Mouse (Mus musculus) lung, embryonic 16.5 days (tissue): Measurements from ENCODE around the gene Eif4b. TPM values are rescaled to one million over a fixed set of nuclear protein-coding genes. Genes with fewer than 3 reads are reported as not detected.

Experiments
- ATAC-seq: fragments of 200-750 bp; cut with Nextera tagmentation; 2 replicates; pipeline ENCODE4 v1.8.0; 2017; ENCODE audit warnings: low read depth, mild to moderate bottlenecking, moderate library complexity
- H3K27ac ChIP-seq: fragments of 300-500 bp; sonication (generic); 2 replicates; pipeline ENCODE4 v1.5.1; 2014; ENCODE audit warnings: mild to moderate bottlenecking, control low read depth, low read length
- H3K27me3 ChIP-seq: fragments of 300-500 bp; sonication (generic); 2 replicates; pipeline ENCODE4 v1.6.1; 2014; ENCODE audit warnings: low read depth, low read length, mixed read lengths; ENCODE audit not compliant: control insufficient read depth, insufficient read depth
- H3K36me3 ChIP-seq: fragments of 300-500 bp; sonication (generic); 2 replicates; pipeline ENCODE4 v1.6.1; 2014; ENCODE audit warnings: low read length; ENCODE audit not compliant: control insufficient read depth, insufficient read depth
- H3K4me1 ChIP-seq: fragments of 300-500 bp; sonication (generic); replicated peaks from 2 replicates; pipeline ENCODE4 v1.6.1; 2014; ENCODE audit warnings: low read length, mixed read lengths; ENCODE audit not compliant: control insufficient read depth, insufficient read depth
- H3K4me2 ChIP-seq: fragments of 300-500 bp; sonication (generic); 2 replicates; pipeline ENCODE4 v1.6.1; 2014; ENCODE audit warnings: low read depth, low read length, control low read depth
- H3K4me3 ChIP-seq: fragments of 300-500 bp; sonication (generic); 2 replicates; pipeline ENCODE4 v1.5.1; 2014; ENCODE audit warnings: mild to moderate bottlenecking, low read length, control low read depth
- H3K9ac ChIP-seq: fragments of 300-500 bp; sonication (generic); 2 replicates; pipeline ENCODE4 v1.6.1; 2014; ENCODE audit warnings: low read length, control low read depth
- H3K9me3 ChIP-seq: fragments of 300-500 bp; sonication (generic); 2 replicates; pipeline ENCODE4 v1.6.1; 2016; ENCODE audit warnings: low read length; ENCODE audit not compliant: control insufficient read depth
- WGBS: fragments of 180-500 bp; shearing (Covaris S2); extraction: QIAGEN DNeasy Blood & Tissue Kit; methylation state at CpG from one replicate; pipeline ENCODE4 v1.1.7; 2014; 5-methylcytosine and 5-hydroxymethylcytosine counted together
- polyA plus RNA-seq: library from polyadenylated mRNA; unstranded; fragments of >200 nt; fragmentation: Nextera tagmentation; extraction: Ambion mirVana; gene quantifications from 2 replicates; pipeline ENCODE4 v1.2.1, GENCODE M21; 2015

Gene Eif4b
- polyA plus RNA-seq, 1 experiment from 2014 or later = 123 TPM

- WGBS = 81% methylated on average over 2 of the region's 2 CpGs
- Histone ChIP-seq H3K9me3 (no peaks in the 10 kb centered on the region), H3K4me2 (no peak overlapping the region), H3K27ac (no peak overlapping the region), H3K4me1 (peaks cover 17% of the 10 kb centered on the region), H3K4me3 (no peak overlapping the region), H3K9ac (no peak overlapping the region), H3K27me3 (no peaks in the 10 kb centered on the region), H3K36me3 (peaks cover 34% of the 10 kb centered on the region)
- ATAC-seq = no peak
Observed at GRCm38 (mm10) chr15:102119831-102120170, 46.2 kb downstream of the Eif4b start.

- Histone ChIP-seq H3K27me3 (no peaks in the 10 kb centered on the region), H3K9me3 (no peaks in the 10 kb centered on the region), H3K4me3 (no peak overlapping the region), H3K4me2 (no peak overlapping the region), H3K36me3 (peaks cover 34% of the 10 kb centered on the region), H3K27ac (no peak overlapping the region), H3K9ac (no peak overlapping the region), H3K4me1 (peaks cover 16% of the 10 kb centered on the region)
- no peak for ATAC-seq
- WGBS = 75% methylated on average over 5 of the region's 5 CpGs
Observed at GRCm38 (mm10) chr15:102120530-102120929, 47.0 kb downstream of the Eif4b start.

- Histone ChIP-seq H3K4me2 (no peak overlapping the region), H3K27me3 (no peaks in the 10 kb centered on the region), H3K27ac (no peak overlapping the region; the same call in 1 of the 2 replicates), H3K36me3 (peaks cover 31% of the 10 kb centered on the region), H3K9ac (no peak overlapping the region), H3K4me1 (peaks cover 8% of the 10 kb centered on the region), H3K4me3 (no peak overlapping the region), H3K9me3 (no peaks in the 10 kb centered on the region)
- 30% methylated on average over 2 of the region's 2 CpGs for WGBS
- ATAC-seq = peak; percentile 70
Observed at GRCm38 (mm10) chr15:102126303-102126702, 52.7 kb downstream of the Eif4b start.

GRCm38 (mm10) chr15:102133314-102133713, 59.7 kb downstream of the Eif4b start:
- Histone ChIP-seq H3K27me3 (no peaks in the 10 kb centered on the region), H3K36me3 (peaks cover 30% of the 10 kb centered on the region), H3K4me1 (peaks cover 12% of the 10 kb centered on the region), H3K27ac (no peak overlapping the region), H3K4me2 (no peak overlapping the region), H3K9ac (no peak overlapping the region), H3K9me3 (no peaks in the 10 kb centered on the region), H3K4me3 (no peak overlapping the region)
- ATAC-seq = no peak
- 58% methylated on average over 9 of the region's 9 CpGs for WGBS

GRCm38 (mm10) chr15:102134709-102135108, 61.1 kb downstream of the Eif4b start:
- H3K36me3 ChIP-seq = peaks cover 23% of the 10 kb centered on the region
- H3K9me3 ChIP-seq = no peaks in the 10 kb centered on the region
- H3K9ac ChIP-seq = no peak overlapping the region; the same call in 1 of the 2 replicates
- WGBS = 62% methylated on average over 2 of the region's 2 CpGs
- no peak for ATAC-seq
- H3K27ac ChIP-seq = no peak overlapping the region
- H3K27me3 ChIP-seq = no peaks in the 10 kb centered on the region
- no peak overlapping the region; the same call in 1 of the 2 replicates for H3K4me3 ChIP-seq
- peak overlapping the region; percentile 81; the same call in 1 of the 2 replicates for H3K4me2 ChIP-seq
- H3K4me1 ChIP-seq = peaks cover 12% of the 10 kb centered on the region

- peak; percentile 64; the same call in 1 of the 2 replicates for ATAC-seq
Observed at GRCm38 (mm10) chr15:102135522-102136128, 62.1 kb downstream of the Eif4b start.

GRCm38 (mm10) chr15:102136129-102136758, 62.7 kb downstream of the Eif4b start, which contains the start of gene Spryd3:
TSS of gene Spryd3 (minus strand) at chr15:102136234.
- Histone ChIP-seq H3K9me3 (no peaks in the 10 kb centered on the region), H3K27me3 (no peaks in the 10 kb centered on the region), H3K27ac (peak within 1 kb of the TSS; percentile 84), H3K4me3 (peak within 1 kb of the TSS; percentile 86), H3K9ac (peak within 1 kb of the TSS; percentile 92), H3K4me1 (peaks cover 12% of the 10 kb centered on the region), H3K36me3 (peaks cover 8% of the 10 kb centered on the region), H3K4me2 (peak within 1 kb of the TSS; percentile 88)
- peak; percentile 100 for ATAC-seq
- 2% methylated on average over 49 of the region's 50 CpGs for WGBS

More at GRCm38 (mm10) chr15:102135522-102136128, 62.1 kb downstream of the Eif4b start:
- Histone ChIP-seq H3K4me3 (peak overlapping the region; percentile 86), H3K4me2 (peak overlapping the region; percentile 81), H3K27ac (peak overlapping the region; percentile 84), H3K27me3 (no peaks in the 10 kb centered on the region), H3K4me1 (peaks cover 12% of the 10 kb centered on the region), H3K9me3 (no peaks in the 10 kb centered on the region), H3K36me3 (peaks cover 14% of the 10 kb centered on the region), H3K9ac (peak overlapping the region; percentile 92)
- WGBS = under 1% methylated on average over 35 of the region's 35 CpGs

- WGBS = 81% methylated on average over 5 of the region's 5 CpGs
- ATAC-seq = no peak
- H3K4me2 ChIP-seq = no peak overlapping the region
Observed at GRCm38 (mm10) chr15:102141120-102141519, 67.5 kb downstream of the Eif4b start.

More at GRCm38 (mm10) chr15:102141120-102141519, 67.5 kb downstream of the Eif4b start:
- Histone ChIP-seq H3K9me3 (no peaks in the 10 kb centered on the region), H3K27ac (no peak overlapping the region), H3K9ac (no peak overlapping the region), H3K36me3 (no peaks in the 10 kb centered on the region), H3K4me3 (no peak overlapping the region), H3K4me1 (peaks cover 32% of the 10 kb centered on the region), H3K27me3 (peaks cover 14% of the 10 kb centered on the region)
